Mouse (Mus musculus): ENCODE data around the gene Nsf. TPM values are rescaled to one million over a fixed set of nuclear protein-coding genes. Genes with fewer than 3 reads are reported as not detected.

Gene Nsf
- polyA plus RNA-seq (2012): 3.0 and 5.2 TPM in 2 replicates

DNA sequence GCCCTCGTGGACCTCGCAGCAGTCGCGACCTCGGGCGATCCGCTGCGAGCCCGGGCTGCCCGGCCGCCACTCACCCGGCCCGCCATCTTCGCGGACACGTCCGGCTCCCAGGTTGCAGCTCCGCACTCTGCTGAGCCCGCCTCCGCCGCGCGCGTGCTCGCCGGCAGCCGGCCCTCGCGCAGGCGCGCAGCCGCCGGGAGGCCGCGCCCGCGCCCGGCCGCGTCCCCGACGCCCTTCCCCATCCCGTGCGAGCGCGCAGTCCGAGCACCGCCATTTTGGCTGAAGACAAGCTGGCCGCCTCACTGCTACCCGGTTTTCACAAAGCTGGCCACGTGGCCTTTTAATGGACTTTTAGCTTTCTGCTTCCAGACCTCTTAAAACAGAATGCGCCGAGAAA is at the start of gene Nsf:
Nsf (minus strand) TSS at position 161 of the 397 bp plus-strand sequence.
- no peak for TF ChIP-seq GATA1 (IDR thresholded peaks at IDR 0.05; ENCODE audit: low read length)

DNA sequence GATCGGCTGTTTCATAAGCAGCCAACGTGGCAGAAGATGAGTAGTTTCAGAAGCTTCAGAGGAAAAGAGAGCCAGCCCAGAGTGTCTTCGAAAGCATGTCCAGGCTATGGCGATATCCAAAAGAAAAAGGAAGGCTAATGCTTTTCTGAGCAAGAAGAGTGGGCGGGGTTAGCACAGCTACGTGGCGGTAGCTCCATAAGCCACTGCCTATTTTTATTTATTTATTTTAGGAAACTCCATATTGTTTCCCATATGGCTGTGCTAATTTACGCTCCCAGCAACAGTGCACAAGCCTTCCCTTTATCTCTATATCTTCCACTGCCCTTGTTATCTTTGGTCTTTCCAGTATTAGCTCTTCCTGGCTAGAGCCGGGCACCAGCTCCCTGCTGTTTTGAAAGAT is 49.5 kb upstream of the Nsf start:
- TF ChIP-seq GATA1 (IDR thresholded peaks at IDR 0.05; ENCODE audit: low read length): no peak

DNA sequence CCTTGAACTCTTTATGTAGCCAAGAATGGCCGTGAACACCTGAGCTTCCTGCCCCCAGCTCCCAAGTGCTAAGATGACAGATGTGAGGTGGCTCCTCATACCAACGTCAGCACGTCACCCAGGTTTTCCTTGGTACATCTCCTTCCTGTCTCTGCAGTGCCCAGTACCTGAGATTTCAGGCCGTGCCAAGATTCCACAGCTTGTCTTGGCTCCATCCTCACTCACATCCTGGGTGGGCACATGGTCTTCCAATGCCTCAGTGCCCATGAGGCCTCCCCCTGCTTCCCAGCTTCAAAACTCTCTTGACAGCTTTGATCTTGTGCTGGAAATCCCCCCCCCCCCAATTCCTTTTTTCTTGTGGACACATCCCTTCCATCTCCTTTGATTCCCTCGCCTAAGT is 48.3 kb upstream of the Nsf start:
- no peak for TF ChIP-seq GATA1 (IDR thresholded peaks at IDR 0.05; ENCODE audit: low read length)

DNA sequence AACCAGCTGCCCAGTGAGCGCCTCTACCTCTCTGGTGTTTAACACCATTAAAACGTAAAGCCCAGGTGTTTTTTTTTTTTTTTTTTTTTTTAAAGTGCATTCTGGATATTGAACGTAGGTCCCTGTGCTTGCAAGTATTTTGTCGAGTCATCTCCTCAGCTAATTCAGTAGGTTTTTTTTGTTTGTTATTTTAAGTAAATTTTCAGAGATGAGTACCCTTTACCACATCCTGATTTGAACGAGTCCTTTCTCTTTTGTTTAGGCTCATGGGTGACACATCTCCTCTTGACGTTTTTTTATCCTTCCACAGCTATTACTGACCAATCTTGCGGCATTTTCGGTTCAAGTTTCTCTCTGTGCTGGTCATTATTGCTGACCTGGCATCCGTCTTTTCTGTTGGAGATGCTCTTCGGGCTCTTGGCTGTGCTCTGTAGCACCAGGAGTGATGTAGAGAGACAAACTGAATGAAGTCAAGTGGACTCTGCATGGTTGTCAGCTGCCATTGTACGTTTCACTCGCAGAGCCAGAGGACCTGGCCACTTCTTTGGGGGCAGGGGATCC is 47.6 kb upstream of the Nsf start:
- no peak for TF ChIP-seq GATA1 (IDR thresholded peaks at IDR 0.05; ENCODE audit: low read length)

DNA sequence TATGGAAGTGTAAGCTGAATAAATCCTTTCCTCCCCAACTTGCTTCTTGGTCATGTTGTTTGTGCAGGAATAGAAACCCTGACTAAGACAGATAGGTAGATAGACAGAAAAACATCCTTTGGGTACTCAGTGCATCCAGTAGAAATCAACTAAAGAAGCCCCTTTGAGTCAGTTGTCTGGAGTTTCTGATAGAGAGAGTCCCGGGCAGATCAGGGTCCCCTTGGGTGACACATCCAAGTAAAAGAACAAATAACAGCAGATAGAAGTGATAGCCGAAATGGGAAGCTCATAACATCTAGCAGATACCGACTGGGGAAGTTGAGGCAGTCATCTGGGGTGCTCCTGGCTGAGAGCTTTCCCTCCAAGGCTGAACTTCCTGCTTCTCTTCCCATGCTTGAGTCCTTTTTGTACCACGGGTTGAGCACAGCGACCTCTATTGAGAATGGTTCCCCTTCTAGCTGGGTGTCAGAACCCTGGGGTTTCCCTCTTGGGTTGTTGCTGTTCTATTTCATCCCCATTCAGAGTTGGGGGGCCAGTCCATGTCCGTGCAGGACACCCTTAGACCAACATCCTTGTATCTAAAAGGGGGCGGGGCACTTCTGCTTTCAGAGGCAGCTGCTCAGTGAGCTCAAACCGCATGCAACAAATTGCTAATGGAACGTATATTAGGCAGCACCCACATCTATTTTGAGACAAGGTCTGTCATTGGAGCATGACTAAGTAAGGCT is 47.0 kb upstream of the Nsf start:
- no peak for TF ChIP-seq GATA1 (IDR thresholded peaks at IDR 0.05; ENCODE audit: low read length)

DNA sequence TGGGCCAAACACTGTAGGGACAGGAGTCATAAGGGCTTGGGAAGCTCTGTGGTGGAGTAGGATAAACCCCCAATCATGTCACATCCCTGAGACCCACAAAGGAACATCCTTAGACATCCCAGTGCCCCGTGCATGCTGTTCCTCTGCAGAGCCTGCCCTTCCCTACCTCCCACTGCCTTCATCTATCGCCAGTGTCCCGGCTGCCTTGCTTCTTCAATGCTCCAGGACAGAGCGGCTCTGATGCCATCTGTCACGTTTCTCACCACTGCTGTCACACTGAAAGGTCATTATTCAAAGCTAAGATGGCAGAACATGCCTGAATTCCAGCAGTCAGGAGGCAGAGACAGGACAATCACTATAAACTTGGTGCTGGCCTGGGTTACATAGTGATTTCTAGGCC is 44.9 kb upstream of the Nsf start:
- TF ChIP-seq GATA1 (IDR thresholded peaks at IDR 0.05; ENCODE audit: low read length): no peak

DNA sequence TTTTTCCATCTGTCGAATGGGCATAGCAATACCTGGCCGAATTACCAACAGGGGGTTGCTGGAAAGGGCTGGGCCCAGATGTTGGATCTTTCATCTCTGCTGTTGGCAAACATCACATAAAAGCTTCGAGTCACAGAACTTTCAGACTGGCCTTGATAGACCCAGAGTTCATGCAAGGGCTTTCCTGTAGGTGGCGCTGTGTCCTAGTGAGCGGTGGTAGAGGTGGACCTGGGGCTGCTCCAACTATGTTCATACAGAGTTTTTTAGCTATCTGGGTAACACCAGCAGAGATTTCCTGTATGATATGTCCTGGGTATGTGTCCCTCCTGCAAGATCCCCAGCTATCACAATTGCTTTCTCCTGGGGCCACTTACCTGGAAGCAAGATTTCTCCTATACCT is 43.5 kb upstream of the Nsf start:
- no peak for TF ChIP-seq GATA1 (IDR thresholded peaks at IDR 0.05; ENCODE audit: low read length)

DNA sequence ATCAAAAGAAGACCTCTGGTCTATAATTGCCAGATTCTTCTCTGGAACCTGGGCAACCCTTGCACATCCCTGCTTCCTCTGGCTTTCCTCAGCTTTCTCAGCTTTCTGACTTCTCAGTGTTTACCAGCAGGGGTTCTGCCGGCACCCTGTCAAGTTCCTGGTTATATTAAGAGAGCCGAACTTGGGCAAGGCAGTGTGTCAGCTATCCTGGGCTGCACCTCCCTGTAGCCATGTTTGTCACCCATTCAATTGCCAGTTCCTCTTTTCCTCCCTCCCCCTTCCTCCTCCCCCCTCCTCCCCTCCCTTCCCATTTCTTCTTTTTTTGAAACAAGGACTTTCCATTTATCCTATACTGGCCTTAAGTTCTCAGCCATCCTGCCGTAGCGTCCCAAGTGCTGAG is 38.8 kb upstream of the Nsf start:
- TF ChIP-seq GATA1 (IDR thresholded peaks at IDR 0.05; ENCODE audit: low read length): no peak

DNA sequence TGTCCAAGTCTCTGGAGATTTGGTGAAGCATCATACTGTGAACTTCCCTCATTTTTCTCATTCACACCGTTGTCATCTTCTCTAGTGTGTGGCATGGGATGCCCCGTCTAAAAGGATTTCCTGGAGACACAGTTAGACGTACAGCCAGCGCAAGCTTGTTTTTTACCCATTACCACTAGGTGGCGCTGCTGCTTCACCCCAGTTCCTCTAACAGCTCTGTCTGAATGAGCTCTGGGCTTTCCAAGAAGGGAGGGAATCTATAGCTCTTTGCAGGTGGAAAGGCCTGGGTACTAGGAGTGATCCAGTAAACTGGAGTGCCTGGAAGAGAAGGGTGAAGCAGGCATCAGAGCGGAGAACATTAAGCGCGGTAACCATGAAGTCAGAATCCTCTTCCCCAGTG is 33.6 kb upstream of the Nsf start:
- no peak for TF ChIP-seq GATA1 (IDR thresholded peaks at IDR 0.05; ENCODE audit: low read length)

DNA sequence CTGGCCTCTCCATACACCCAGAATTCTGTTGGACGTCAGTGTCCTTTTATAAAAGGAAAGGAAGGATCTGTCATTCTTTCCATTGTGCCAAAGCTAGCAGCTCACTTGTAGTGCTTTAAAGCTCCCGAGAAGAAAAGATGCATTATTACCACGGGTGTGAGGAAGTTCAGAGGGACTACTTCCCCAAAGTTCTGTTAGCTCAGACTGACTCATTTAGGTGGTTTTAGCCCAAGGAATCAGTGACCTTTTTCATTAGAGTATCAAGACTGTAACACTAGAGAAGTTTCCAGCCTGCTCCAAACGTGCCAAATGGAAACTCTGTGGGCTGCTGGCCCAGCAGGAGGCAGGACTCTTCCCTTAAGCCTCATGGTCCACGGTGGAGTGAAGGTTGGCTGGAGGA is 30.2 kb upstream of the Nsf start:
- no peak for TF ChIP-seq GATA1 (IDR thresholded peaks at IDR 0.05; ENCODE audit: low read length)

DNA sequence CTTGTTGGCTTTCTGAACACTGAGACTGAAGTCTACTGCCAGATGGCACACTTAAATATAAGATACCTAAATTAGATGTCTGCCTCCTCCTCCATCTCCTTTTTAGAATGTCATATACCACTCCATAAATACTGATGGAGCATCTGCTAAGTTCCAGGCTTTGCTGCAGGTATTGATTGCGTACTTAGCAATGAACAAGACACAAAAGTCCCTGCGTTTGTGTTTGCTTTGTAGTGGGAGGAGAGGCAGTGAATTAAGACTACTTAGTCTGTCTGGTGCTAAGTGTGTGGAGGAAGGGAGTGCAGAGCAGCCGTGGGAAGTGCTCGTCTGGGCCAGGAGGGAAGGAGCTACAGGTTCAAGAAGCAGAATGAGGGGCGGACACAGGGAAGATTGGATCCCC is 28.0 kb upstream of the Nsf start:
- TF ChIP-seq GATA1 (IDR thresholded peaks at IDR 0.05; ENCODE audit: low read length): no peak

DNA sequence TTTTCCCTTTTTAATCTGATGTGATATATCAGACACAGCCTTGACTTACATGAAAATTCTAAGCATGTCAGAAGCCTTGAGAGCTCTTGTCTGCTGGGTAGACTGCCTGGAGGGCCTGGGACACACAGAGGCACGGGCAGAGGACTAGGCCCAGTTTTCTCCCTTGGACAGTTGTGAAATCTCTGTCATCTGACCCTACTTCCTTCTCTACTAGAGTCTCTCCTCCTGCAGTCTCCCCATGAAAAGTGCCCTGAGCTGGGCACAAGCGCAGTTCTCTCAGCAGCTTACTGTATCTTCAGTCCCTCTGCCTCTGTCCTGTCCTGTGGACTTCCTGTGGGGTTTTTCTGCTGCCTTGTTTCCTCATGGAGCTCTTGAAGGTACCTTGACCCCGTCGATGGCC is 25.5 kb upstream of the Nsf start:
- TF ChIP-seq GATA1 (IDR thresholded peaks at IDR 0.05; ENCODE audit: low read length): no peak

DNA sequence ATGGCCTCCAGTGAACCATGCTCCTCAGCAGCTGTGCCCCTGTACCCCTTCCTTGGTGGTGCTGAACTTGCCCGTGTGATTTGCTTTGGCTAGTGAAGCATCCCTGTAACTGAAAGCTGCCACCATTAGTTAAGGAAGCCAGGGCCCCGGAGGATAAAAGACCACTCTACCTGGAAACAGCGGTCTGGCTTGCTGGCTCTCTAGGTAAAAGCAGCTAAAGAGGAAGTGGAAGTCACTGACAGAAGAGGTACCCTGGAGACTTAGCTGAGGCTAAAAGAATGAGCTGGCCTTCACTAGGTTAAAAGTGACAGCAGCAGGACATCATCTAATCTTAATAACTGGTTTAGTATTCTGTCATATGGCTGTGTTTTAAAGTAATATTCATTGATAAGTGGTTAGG is 17.0 kb upstream of the Nsf start:
- no peak for TF ChIP-seq GATA1 (IDR thresholded peaks at IDR 0.05; ENCODE audit: low read length)

DNA sequence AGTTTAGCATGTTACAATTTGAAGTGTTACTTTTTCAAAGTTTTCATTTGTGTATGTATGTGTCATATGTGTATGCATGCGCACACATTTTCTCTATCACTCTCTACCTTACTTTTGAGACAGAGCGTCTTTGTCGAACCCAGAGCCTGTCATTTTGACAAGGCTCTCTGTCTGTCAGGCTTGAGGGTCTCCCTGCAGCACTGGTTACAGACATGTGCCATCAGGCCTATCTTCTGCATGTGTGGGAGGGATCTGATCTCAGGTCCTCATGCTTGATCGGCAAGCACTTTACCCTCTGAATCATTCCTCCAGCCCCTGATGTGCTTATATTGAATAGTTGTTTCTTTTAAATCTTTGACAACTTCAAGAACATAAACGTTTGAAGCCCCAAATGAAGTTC is 15.4 kb upstream of the Nsf start:
- TF ChIP-seq GATA1 (IDR thresholded peaks at IDR 0.05; ENCODE audit: low read length): no peak

DNA sequence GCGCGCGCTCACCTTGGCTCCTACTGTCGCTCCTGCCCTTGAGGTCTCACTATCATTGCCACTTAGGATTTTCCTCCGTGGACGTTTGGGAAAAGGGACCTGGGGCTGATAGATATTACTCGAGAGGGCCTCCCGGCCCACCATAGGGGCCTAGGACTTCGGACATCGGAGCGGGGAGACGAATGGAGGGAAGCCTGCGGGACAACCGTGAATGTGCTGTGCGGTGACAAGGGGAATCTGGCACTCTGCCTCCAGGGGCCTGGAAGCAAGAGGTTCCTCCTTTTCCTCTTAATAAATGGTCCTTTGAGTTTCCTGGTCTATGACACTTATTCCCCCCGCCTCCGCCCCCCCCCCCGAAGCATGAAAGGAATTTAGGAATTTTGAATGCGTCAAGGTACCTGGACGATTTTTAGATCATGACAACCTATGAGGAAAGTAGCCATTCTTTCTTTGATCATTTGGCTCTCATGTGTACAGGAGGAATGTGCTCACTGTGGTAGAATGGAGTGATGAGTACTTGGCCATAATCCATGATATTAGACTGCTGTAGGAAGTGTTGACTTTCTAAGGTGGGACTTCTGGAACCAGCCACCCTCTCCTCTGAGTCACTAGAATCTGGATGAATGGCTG is 13.4 kb upstream of the Nsf start:
- TF ChIP-seq GATA1 (IDR thresholded peaks at IDR 0.05; ENCODE audit: low read length): no peak

DNA sequence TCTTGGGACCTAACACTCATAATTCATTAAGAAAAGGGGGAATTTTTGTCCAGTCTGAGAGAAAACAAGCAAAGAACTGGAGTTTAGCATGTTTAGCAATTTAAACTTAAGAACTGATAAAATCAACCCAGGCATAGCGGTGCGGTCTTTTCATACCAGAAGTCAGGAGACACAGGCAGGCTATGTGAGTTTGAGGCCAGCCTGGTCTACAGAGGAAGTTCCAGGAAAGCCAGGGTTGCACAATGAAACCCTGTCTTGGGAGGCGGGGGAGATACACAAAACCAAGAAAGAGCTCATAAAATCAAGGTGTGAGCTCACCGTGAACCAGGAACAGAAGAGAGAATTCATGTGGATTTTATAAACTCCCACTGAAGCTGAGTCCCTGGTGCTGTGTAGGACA is 3.0 kb upstream of the Nsf start:
- no peak for TF ChIP-seq GATA1 (IDR thresholded peaks at IDR 0.05; ENCODE audit: low read length)

Data from G1E-ER4 (cell line).